Mouse (Mus musculus) kidney, adult 10 weeks (tissue): ENCODE measurements around the gene Gm10130. TPM values are rescaled to one million over a fixed set of nuclear protein-coding genes. Genes with fewer than 3 reads are reported as not detected.

Experiments used
- polyA plus RNA-seq: library from polyadenylated mRNA; stranded (reverse); fragments of 350-450 nt; fragmentation: Illumina TruSeq; extraction: RNeasy Lipid Tissue Mini Kit (QIAGEN cat#74804); gene quantifications from one replicate; pipeline ENCODE4 v1.2.3, GENCODE M21; 2014; ENCODE audit warnings: low read depth, low replicate concordance

Gm10130 gene
- not detected for polyA plus RNA-seq

GRCm38 (mm10) chr2:150323402-150323801 is at the start of gene Gm10130:
Gene Gm10130 (plus strand): TSS chr2:150323702.

DNA sequence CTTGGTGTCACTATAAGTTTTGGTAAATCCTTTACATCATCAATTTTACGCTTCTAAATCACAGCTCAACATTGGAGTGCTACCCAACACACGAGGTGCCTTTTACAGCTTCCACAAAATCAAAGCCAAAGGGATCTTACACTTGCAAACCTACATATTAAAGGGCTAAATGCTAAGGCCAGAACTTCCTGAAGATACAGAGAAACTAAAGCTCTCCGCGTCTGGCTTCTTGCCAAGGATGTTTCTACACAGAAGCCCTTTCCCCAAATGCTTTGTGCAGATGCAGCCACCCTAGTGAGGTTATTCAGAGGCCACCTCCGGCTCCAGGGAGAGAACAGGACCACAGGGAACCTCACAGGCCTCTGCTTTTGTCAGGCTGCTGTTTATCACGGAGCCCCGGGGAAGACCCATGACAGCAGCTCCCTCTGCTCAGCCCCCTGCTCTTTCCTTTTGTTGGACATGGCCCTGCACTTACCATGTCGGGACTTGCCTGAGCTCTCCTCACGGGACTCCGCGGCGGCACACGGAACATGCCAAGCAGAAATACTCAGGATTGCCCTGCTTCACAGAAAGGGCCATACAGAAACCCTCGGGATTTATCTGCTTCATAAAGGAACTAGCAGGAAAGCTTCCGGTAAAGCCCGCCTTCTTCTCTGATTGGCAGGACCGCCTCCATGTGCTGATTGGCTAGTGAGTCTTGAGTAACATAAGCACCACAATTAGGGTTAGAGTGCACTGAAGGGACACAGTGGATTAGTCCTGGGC is 38.8 kb downstream of the Gm10130 start, which contains the start of gene 3300002I08Rik:
3300002I08Rik (minus strand) TSS at position 653 of the 765 bp plus-strand sequence.

Other genes with a start within 250 kb of the Gm10130 start
- gene Zfp120, start 187.0 kb upstream of the Gm10130 start, polyA plus RNA-seq: 31.1 TPM
- gene Gm10770, start 144.0 kb upstream of the Gm10130 start, polyA plus RNA-seq: not detected
- gene Gm14139, start 141.9 kb upstream of the Gm10130 start, polyA plus RNA-seq: not detected
- gene Zfp937, start 105.6 kb upstream of the Gm10130 start, polyA plus RNA-seq: 12.0 TPM
- gene Gm21994, start 68.1 kb upstream of the Gm10130 start, polyA plus RNA-seq: 6.3 TPM
- not detected for gene Gm14124, start 66.2 kb upstream of the Gm10130 start, polyA plus RNA-seq
- 4.4 TPM for gene 3300002I08Rik, start 39.1 kb downstream of the Gm10130 start, polyA plus RNA-seq
- 11.5 TPM for gene Zfp442, start 127.8 kb downstream of the Gm10130 start, polyA plus RNA-seq
- gene Zfp345, start 161.4 kb downstream of the Gm10130 start, polyA plus RNA-seq: not detected
- not detected for gene Cst7, start 246.7 kb downstream of the Gm10130 start, polyA plus RNA-seq